Mouse (Mus musculus): ENCODE data around the gene Arhgap5. TPM values are rescaled to one million over a fixed set of nuclear protein-coding genes. Genes with fewer than 3 reads are reported as not detected.

The Arhgap5 gene
- polyA plus RNA-seq, 1 experiment = 9.9 TPM

GRCm38 (mm10) chr12:52525486-52525885 lies 21.7 kb downstream of the Arhgap5 start:
- TF ChIP-seq CEBPB (IDR thresholded peaks at IDR 0.05; ENCODE audit: insufficient read depth, poor library complexity, severe bottlenecking) = no peak
- no peak for TF ChIP-seq POLR2AphosphoS2 (IDR thresholded peaks at IDR 0.05; ENCODE audit: insufficient read length, low read depth)
- TF ChIP-seq SRF (IDR thresholded peaks at IDR 0.05; ENCODE audit: control insufficient read depth, insufficient read length, low read depth) = no peak
- TF ChIP-seq MYOD1 (IDR thresholded peaks at IDR 0.05; ENCODE audit: control insufficient read depth in 1 of 3, insufficient read length in 2 of 3, low read depth in 2 of 3) = no peak
- TF ChIP-seq E2F4 (IDR thresholded peaks at IDR 0.05; ENCODE audit: insufficient read depth) = no peak
- TF ChIP-seq MAX (IDR thresholded peaks at IDR 0.05; ENCODE audit: low read depth) = no peak
- TF ChIP-seq MYOG (IDR thresholded peaks at IDR 0.05; ENCODE audit: control insufficient read depth in 1 of 3, insufficient read depth in 1 of 3, insufficient read length in 2 of 3, low read depth in 2 of 3) = no peak
- TF ChIP-seq TCF12 (IDR thresholded peaks at IDR 0.05; ENCODE audit: insufficient read depth, poor library complexity, severe bottlenecking) = no peak
- no peak for TF ChIP-seq POLR2A (IDR thresholded peaks at IDR 0.05; ENCODE audit: insufficient read length, low read depth)
- TF ChIP-seq REST (IDR thresholded peaks at IDR 0.05; ENCODE audit: insufficient read depth, insufficient read length) = no peak

GRCm38 (mm10) chr12:52529740-52530139 lies 26.0 kb downstream of the Arhgap5 start:
- Histone ChIP-seq H3K79me2 (ENCODE audit: control insufficient read depth, insufficient read depth) (peaks cover 100% of the 10 kb centered on the region), H3K36me3 (ENCODE audit: control insufficient read depth, insufficient read depth) (peaks cover 12% of the 10 kb centered on the region), H3K27me3 (ENCODE audit: control insufficient read depth, insufficient read depth, insufficient read length) (no peaks in the 10 kb centered on the region), H3ac (ENCODE audit: control insufficient read depth, insufficient read length) (no peak overlapping the region), H3K4me3 (no peak overlapping the region), H3K4me2 (ENCODE audit: low read depth) (no peak overlapping the region)
- no peak for TF ChIP-seq POLR2AphosphoS2 (IDR thresholded peaks at IDR 0.05; ENCODE audit: insufficient read length, low read depth)
- TF ChIP-seq E2F4 (IDR thresholded peaks at IDR 0.05; ENCODE audit: insufficient read depth) = no peak
- no peak for TF ChIP-seq MYOD1 (IDR thresholded peaks at IDR 0.05; ENCODE audit: control insufficient read depth in 1 of 3, insufficient read length in 2 of 3, low read depth in 2 of 3)
- TF ChIP-seq TCF12 (IDR thresholded peaks at IDR 0.05; ENCODE audit: insufficient read depth, poor library complexity, severe bottlenecking) = no peak
- no peak for TF ChIP-seq CEBPB (IDR thresholded peaks at IDR 0.05; ENCODE audit: insufficient read depth, poor library complexity, severe bottlenecking)
- TF ChIP-seq MAX (IDR thresholded peaks at IDR 0.05; ENCODE audit: low read depth) = no peak
- TF ChIP-seq POLR2A (IDR thresholded peaks at IDR 0.05; ENCODE audit: insufficient read length, low read depth) = no peak
- TF ChIP-seq USF1 (IDR thresholded peaks at IDR 0.05; ENCODE audit: low read depth) = no peak
- TF ChIP-seq SRF (IDR thresholded peaks at IDR 0.05; ENCODE audit: control insufficient read depth, insufficient read length, low read depth) = no peak
- no peak for TF ChIP-seq MYOG (IDR thresholded peaks at IDR 0.05; ENCODE audit: control insufficient read depth in 1 of 3, insufficient read depth in 1 of 3, insufficient read length in 2 of 3, low read depth in 2 of 3)
- no peak for TF ChIP-seq REST (IDR thresholded peaks at IDR 0.05; ENCODE audit: insufficient read depth, insufficient read length)

More at GRCm38 (mm10) chr12:52525486-52525885, 21.7 kb downstream of the Arhgap5 start:
- Histone ChIP-seq H3K4me2 (ENCODE audit: low read depth) (no peak overlapping the region), H3K27me3 (ENCODE audit: control insufficient read depth, insufficient read depth, insufficient read length) (no peaks in the 10 kb centered on the region), H3ac (ENCODE audit: control insufficient read depth, insufficient read length) (no peak overlapping the region), H3K79me2 (ENCODE audit: control insufficient read depth, insufficient read depth) (peaks cover 96% of the 10 kb centered on the region), H3K36me3 (ENCODE audit: control insufficient read depth, insufficient read depth) (peaks cover 9% of the 10 kb centered on the region), H3K4me3 (no peak overlapping the region)

GRCm38 (mm10) chr12:52541294-52541693 lies 37.5 kb downstream of the Arhgap5 start:
- Histone ChIP-seq H3K79me2 (ENCODE audit: control insufficient read depth, insufficient read depth) (peaks cover 79% of the 10 kb centered on the region), H3K4me3 (no peak overlapping the region), H3K27me3 (ENCODE audit: control insufficient read depth, insufficient read depth, insufficient read length) (no peaks in the 10 kb centered on the region), H3ac (ENCODE audit: control insufficient read depth, insufficient read length) (no peak overlapping the region), H3K36me3 (ENCODE audit: control insufficient read depth, insufficient read depth) (no peaks in the 10 kb centered on the region), H3K4me2 (ENCODE audit: low read depth) (no peak overlapping the region)
- no peak for TF ChIP-seq USF1 (IDR thresholded peaks at IDR 0.05; ENCODE audit: low read depth)
- no peak for TF ChIP-seq SRF (IDR thresholded peaks at IDR 0.05; ENCODE audit: control insufficient read depth, insufficient read length, low read depth)
- no peak for TF ChIP-seq MAX (IDR thresholded peaks at IDR 0.05; ENCODE audit: low read depth)
- no peak for TF ChIP-seq POLR2A (IDR thresholded peaks at IDR 0.05; ENCODE audit: insufficient read length, low read depth)
- no peak for TF ChIP-seq REST (IDR thresholded peaks at IDR 0.05; ENCODE audit: insufficient read depth, insufficient read length)
- TF ChIP-seq CEBPB (IDR thresholded peaks at IDR 0.05; ENCODE audit: insufficient read depth, poor library complexity, severe bottlenecking) = no peak

GRCm38 (mm10) chr12:52544532-52544931 lies 40.8 kb downstream of the Arhgap5 start:
- no peaks in the 10 kb centered on the region for H3K36me3 ChIP-seq (ENCODE audit: control insufficient read depth, insufficient read depth)
- H3K4me3 ChIP-seq = no peak overlapping the region
- peaks cover 58% of the 10 kb centered on the region for H3K79me2 ChIP-seq (ENCODE audit: control insufficient read depth, insufficient read depth)
- H3K4me2 ChIP-seq (ENCODE audit: low read depth) = no peak overlapping the region
- TF ChIP-seq MYOG (IDR thresholded peaks at IDR 0.05; ENCODE audit: control insufficient read depth in 1 of 3, insufficient read depth in 1 of 3, insufficient read length in 2 of 3, low read depth in 2 of 3) = no peak
- TF ChIP-seq USF1 (IDR thresholded peaks at IDR 0.05; ENCODE audit: low read depth) = no peak
- no peak for TF ChIP-seq CEBPB (IDR thresholded peaks at IDR 0.05; ENCODE audit: insufficient read depth, poor library complexity, severe bottlenecking)
- no peak for TF ChIP-seq TCF3 (IDR thresholded peaks at IDR 0.05; ENCODE audit: insufficient read length, low read depth)
- TF ChIP-seq REST (IDR thresholded peaks at IDR 0.05; ENCODE audit: insufficient read depth, insufficient read length) = no peak
- TF ChIP-seq E2F4 (IDR thresholded peaks at IDR 0.05; ENCODE audit: insufficient read depth) = no peak
- TF ChIP-seq SRF (IDR thresholded peaks at IDR 0.05; ENCODE audit: control insufficient read depth, insufficient read length, low read depth) = no peak
- no peak for TF ChIP-seq POLR2A (IDR thresholded peaks at IDR 0.05; ENCODE audit: insufficient read length, low read depth)
- TF ChIP-seq MAX (IDR thresholded peaks at IDR 0.05; ENCODE audit: low read depth) = no peak
- no peak for TF ChIP-seq POLR2AphosphoS2 (IDR thresholded peaks at IDR 0.05; ENCODE audit: insufficient read length, low read depth)
- no peak for TF ChIP-seq TCF12 (IDR thresholded peaks at IDR 0.05; ENCODE audit: insufficient read depth, poor library complexity, severe bottlenecking)
- no peak for TF ChIP-seq MYOD1 (IDR thresholded peaks at IDR 0.05; ENCODE audit: control insufficient read depth in 1 of 3, insufficient read length in 2 of 3, low read depth in 2 of 3)
- H3K27me3 ChIP-seq (ENCODE audit: control insufficient read depth, insufficient read depth, insufficient read length) = no peaks in the 10 kb centered on the region
- no peak overlapping the region for H3ac ChIP-seq (ENCODE audit: control insufficient read depth, insufficient read length)

GRCm38 (mm10) chr12:52552085-52552484 lies 48.3 kb downstream of the Arhgap5 start:
- peaks cover 66% of the 10 kb centered on the region for H3K79me2 ChIP-seq (ENCODE audit: control insufficient read depth, insufficient read depth)
- H3K36me3 ChIP-seq (ENCODE audit: control insufficient read depth, insufficient read depth) = peaks cover 7% of the 10 kb centered on the region
- H3K4me3 ChIP-seq = no peak overlapping the region
- H3K4me2 ChIP-seq (ENCODE audit: low read depth) = no peak overlapping the region
- H3K27me3 ChIP-seq (ENCODE audit: control insufficient read depth, insufficient read depth, insufficient read length) = no peaks in the 10 kb centered on the region
- TF ChIP-seq MYOD1 (IDR thresholded peaks at IDR 0.05; ENCODE audit: control insufficient read depth in 1 of 3, insufficient read length in 2 of 3, low read depth in 2 of 3) (no peak), REST (IDR thresholded peaks at IDR 0.05; ENCODE audit: insufficient read depth, insufficient read length) (no peak), POLR2AphosphoS2 (IDR thresholded peaks at IDR 0.05; ENCODE audit: insufficient read length, low read depth) (no peak), TCF3 (IDR thresholded peaks at IDR 0.05; ENCODE audit: insufficient read length, low read depth) (no peak)
- no peak overlapping the region for H3ac ChIP-seq (ENCODE audit: control insufficient read depth, insufficient read length)
